Mouse (Mus musculus) embryonic fibroblast, embryonic 13.5 days (primary cell): ENCODE measurements at regions not wholly inside any gene's neighbourhood (a gene's known extent, or its start where the extent isn't known, plus 50 kb on each side); places are given as distances from the start of the nearest gene placed in this dataset.

ENCODE experiments used
- H3K27ac ChIP-seq: 2 replicates; pipeline ENCODE4 v1.5.1; 2012; ENCODE audit warnings: low read length, control low read depth, inconsistent platforms; ENCODE audit not compliant: insufficient read depth
- H3K4me1 ChIP-seq: 2 replicates; pipeline ENCODE4 v1.6.1; 2011; ENCODE audit warnings: low read length; ENCODE audit not compliant: control insufficient read depth, insufficient read depth
- H3K4me3 ChIP-seq: 2 replicates; pipeline ENCODE4 v1.5.1; 2011; ENCODE audit warnings: mild to moderate bottlenecking, control low read depth, low read length; ENCODE audit not compliant: insufficient read depth
- CTCF ChIP-seq: IDR thresholded peaks from 2 replicates; pipeline ENCODE4 v1.5.1; 2011; ENCODE audit warnings: mild to moderate bottlenecking, control low read depth, low read length, moderate library complexity, borderline replicate concordance; ENCODE audit not compliant: insufficient read depth
- POLR2A ChIP-seq: IDR thresholded peaks from 2 replicates; pipeline ENCODE4 v1.6.1; 2011; ENCODE audit warnings: low read depth, mild to moderate bottlenecking, control low read depth, low read length, moderate library complexity

DNA sequence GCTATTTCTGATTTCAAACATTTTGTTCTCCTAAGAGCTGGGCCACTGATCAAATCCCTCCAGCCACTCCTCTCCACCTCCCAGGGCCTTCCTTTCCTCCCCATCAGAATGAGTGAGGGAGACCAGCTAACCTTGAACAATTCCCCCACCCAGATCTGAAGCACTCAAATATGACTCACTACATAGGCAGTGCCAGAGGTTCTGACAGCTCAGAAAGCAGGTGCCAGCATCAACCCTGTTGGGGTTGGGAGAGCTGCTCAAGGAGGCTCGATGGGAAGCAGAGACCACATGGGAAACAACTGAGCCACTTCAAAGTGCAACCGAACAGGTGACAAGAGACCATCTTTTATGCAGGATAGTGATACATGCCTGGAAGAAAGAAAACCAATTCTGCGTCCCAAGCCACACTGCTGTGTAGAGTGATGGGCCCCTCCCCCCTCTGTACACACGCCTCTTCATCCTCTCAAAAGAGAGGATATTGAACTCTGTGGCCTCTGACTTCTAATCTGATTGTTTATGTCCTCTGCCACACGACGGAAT is 210.4 kb downstream of the 3100002H09Rik start:
- H3K4me3 ChIP-seq, result no peak overlapping the region

DNA sequence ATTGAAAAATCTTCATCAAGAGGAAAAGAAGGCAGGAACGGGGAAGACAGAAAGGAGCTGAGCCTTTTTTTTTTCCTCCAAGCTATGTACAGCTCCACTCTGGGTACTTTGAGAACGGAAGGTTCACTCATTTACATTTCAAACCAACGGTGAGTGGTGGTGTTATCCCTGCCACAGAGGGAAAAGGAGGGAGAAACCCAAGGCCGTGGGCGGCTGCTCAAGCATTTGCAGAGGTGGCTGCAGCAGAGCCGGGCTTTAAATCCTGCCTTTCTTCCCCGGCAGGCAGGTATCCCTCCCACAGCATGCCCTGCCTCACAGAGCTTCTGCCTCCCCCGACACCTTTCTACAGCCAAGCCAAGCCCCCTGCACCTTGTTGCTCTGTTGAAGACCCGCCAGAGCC is 212.2 kb downstream of the 3100002H09Rik start:
- Histone ChIP-seq H3K27ac (no peak overlapping the region), H3K4me3 (no peak overlapping the region), H3K4me1 (no peaks in the 10 kb centered on the region)
- TF ChIP-seq POLR2A, result no peak
- TF ChIP-seq CTCF, result no peak

More for the DNA sequence above, 210.4 kb downstream of the 3100002H09Rik start:
- TF ChIP-seq POLR2A, result no peak
- no peak for TF ChIP-seq CTCF
- no peaks in the 10 kb centered on the region for H3K4me1 ChIP-seq
- H3K27ac ChIP-seq, result no peak overlapping the region

DNA sequence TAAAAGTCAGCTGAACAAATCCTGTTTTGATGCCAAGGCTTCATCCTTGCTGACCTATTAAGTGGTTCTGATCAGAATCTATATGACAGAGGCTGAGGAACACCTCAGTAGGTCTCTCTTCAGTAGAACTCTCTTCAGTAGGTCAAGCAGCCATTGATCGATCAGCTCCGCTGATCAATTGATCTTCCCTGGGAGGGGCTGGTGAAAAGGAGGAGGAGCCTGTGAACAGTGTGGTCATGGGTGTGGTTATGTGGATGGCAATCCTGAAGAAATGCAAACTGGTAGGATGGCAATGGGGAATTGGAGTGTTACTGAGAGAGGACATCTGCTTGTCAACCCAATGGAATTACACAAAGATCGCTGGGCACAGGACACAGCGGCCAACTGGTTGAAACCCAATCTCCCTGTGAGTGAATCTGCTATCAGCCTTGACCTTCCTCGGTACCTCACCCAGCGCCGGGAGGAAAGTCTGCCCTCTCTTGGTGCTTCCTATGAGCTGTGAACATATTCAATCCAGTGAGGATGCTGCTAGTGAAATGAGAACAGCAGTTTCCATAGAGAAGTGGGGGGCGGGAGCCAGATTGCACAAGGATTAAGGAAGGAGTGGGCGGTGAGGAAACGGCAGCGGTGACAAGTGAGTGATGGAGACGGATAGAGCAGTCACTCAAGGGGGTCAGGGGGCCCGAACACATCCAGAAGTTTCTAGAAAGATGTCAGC is 213.9 kb downstream of the 3100002H09Rik start:
- TF ChIP-seq POLR2A, result no peak
- no peak for TF ChIP-seq CTCF
- Histone ChIP-seq H3K27ac (no peak overlapping the region), H3K4me1 (no peaks in the 10 kb centered on the region), H3K4me3 (no peak overlapping the region)

DNA sequence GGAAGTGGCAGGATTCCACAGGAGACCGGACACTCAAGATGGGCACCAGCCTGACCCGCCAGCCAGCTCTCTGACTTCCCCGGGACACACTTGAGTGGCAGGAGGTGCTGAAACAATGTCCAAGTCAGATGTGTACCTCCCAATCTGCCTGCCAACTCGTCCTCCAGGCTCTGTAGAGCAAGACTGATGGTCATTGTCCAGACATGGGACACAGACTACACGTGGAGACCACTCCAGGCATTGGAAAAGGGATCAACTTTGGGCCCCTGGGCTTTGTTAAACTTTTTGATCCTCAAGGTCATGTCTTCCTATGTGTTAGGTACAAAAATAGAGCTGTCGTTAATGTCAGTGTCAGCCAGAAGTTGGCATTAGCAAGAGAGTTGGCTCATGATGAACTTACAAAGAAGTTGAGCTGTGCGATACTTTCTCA is 214.6 kb downstream of the 3100002H09Rik start:
- Histone ChIP-seq H3K4me3 (no peak overlapping the region), H3K4me1 (no peaks in the 10 kb centered on the region), H3K27ac (no peak overlapping the region)
- TF ChIP-seq CTCF (no peak), POLR2A (no peak)

DNA sequence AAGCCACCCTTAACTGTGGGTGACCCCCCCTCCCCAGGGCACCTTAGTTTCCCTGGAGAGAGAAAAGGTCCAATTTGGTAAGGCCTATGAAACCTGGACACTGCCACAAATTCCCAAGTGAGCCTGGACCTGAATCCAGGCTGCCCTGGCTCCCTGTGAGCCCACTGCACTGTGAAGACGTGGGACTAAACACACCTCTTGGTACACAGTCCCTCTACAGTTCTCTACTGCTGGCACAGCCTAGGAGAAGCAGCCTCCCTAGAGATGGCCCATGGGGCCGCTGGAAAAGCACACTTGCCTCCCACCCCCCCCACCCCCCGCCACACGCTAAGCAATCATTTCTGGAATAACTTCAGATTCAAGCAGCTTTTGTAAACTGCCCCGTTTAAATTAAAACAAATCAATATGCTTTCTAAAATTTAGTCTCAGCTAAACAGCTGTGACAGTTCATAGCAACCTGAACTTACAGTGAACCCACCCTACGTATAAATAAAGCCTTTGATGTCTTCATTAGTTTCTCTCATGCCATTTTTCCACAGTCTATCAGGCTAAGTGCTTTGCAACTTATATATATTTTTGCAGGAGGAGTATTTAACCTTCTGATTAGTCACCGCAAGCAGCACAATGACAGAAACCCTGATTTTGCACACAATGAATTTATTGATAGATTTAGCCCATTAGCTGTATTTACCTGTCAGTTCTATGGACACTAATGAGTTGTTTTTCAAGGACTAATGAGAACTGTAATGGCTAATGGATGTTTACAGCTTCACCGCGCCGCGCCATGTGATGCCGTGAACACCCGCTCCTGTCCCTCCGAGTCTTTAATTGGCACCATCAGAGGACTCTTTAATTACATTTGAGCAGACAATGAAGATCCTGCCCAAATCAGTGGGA is 215.3 kb downstream of the 3100002H09Rik start:
- Histone ChIP-seq H3K27ac (no peak overlapping the region), H3K4me3 (no peak overlapping the region), H3K4me1 (no peaks in the 10 kb centered on the region)
- no peak for TF ChIP-seq POLR2A
- no peak for TF ChIP-seq CTCF

DNA sequence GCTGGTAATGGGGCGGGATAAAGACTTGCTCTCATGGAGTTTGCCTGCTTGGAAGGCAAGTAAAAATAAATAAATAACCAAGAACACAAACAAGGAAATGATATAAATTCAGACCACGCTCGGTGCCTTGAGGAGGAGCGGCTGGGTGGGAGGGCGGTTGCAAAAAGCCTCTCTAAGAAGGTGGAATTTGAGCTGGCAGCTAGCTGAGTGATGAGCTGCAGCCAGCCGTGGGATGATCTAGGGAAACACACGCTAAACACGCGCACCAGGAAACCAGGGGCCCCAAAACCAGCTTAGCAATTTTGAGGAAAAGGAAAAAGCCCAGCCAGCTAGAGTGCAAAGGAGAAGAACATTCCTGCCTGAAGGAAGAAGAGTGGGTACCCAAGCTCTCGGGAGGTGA is 217.0 kb downstream of the 3100002H09Rik start:
- Histone ChIP-seq H3K4me1 (no peaks in the 10 kb centered on the region), H3K4me3 (no peak overlapping the region), H3K27ac (no peak overlapping the region)
- TF ChIP-seq CTCF (no peak), POLR2A (no peak)

DNA sequence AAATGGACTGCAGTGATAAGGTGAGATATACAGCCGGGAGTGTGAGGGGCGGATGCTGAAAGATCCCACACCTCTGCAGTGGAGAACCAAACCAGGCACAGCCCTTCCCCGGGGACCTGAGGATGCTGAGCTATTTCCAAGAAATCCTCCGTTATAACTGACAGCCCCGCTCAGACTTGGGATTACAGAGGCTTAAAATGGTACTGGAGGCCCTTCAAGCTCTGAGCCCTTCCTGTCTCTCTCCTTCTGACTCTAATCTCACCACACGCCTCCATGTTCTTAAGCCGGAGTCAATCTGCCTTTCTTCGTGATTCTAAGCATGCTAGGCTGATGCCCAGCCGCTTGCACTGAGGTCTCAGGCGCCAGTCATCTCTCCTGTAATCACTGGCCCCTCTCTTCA is 221.5 kb downstream of the 3100002H09Rik start:
- TF ChIP-seq CTCF (no peak), POLR2A (no peak)
- Histone ChIP-seq H3K4me1 (no peaks in the 10 kb centered on the region), H3K27ac (no peak overlapping the region), H3K4me3 (no peak overlapping the region)

DNA sequence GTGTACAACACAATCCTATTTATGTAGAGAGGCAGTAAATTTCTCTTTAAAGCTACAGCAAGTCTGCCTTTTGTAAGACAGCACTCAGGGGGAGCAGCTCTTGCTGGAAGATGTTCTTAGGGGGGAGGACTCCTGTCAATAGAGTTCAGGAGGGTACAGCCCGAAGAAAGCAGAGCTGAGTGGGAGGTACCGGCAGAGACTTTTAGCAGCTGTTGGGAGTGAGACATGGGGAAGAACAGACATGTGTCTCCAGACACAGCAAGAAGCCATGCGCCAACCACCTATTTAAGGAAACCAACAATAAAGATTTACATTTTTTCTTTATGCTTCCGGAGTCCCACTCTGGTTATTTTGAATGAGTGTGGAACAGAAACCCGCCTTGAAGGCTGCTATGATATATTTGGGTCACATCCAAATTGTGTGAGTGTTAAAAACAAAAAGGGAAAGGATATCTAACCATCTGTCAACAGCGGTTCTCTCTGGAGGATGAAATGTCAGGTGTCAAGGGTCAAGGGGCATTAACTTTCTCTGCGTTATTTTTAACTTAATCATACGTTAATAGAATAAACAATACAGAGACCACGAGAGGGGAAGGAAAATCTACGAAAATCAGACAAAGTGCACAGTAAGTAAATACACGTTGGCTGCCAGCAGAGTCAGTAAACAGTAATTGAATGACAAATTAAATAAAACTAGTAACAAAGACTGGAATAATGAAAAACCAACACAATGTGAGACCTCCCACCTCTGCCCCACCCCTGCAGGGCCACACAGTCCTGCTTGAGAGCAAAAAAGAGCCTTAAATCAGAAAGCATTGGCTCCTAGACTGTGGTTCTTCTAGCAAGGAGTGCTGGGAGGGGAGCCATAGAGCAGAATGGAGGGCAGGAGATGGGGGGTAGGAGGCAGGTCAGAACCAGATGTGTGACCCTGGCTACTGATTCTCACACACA is 225.2 kb downstream of the 3100002H09Rik start:
- Histone ChIP-seq H3K27ac (no peak overlapping the region), H3K4me3 (no peak overlapping the region), H3K4me1 (no peaks in the 10 kb centered on the region)
- TF ChIP-seq CTCF, result no peak
- TF ChIP-seq POLR2A, result no peak

DNA sequence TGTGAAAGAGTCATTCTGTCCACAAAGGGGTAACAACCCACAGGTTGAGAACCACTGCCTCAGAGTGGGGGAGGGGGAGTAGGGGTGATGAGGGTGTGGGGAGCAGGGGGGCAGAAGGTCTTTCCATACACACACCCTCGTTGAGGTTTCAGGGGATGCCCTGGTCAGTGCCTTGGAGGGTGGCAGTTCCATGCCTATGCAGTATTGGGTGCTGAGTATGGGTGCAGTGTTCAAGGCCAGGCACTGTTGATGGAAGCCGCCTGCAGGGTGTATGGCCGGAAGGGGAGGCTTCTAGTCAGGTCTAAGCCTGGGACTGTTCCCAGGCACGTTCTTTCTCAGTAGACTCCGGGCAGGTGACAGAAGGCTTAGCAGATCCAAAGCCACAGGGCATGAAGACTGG is 234.1 kb downstream of the 3100002H09Rik start:
- no peaks in the 10 kb centered on the region for H3K4me1 ChIP-seq
- no peak overlapping the region for H3K27ac ChIP-seq
- no peak overlapping the region for H3K4me3 ChIP-seq
- TF ChIP-seq CTCF, result no peak
- TF ChIP-seq POLR2A, result no peak
